Mouse (Mus musculus) brown adipose tissue, adult 24 weeks (tissue): Measurements from ENCODE around the gene Eif4enif1. TPM values are rescaled to one million over a fixed set of nuclear protein-coding genes. Genes with fewer than 3 reads are reported as not detected.
"Not testable (repeated sequence)": the region's sequence is repeated elsewhere in the genome, so short reads cannot be mapped to it uniquely, and the experiment has no call there.

Source experiments
- H3K27ac ChIP-seq: fragments of 200-500 bp; replicated peaks from 2 replicates; pipeline ENCODE4 v1.5.1; 2012; ENCODE audit warnings: low read depth, mild to moderate bottlenecking, low read length
- H3K4me1 ChIP-seq: fragments of 200-500 bp; 2 replicates; pipeline ENCODE4 v1.6.1; 2012; ENCODE audit warnings: low read length, mixed read lengths; ENCODE audit not compliant: control insufficient read depth, insufficient read depth, insufficient read length
- H3K4me3 ChIP-seq: fragments of 200-500 bp; 2 replicates; pipeline ENCODE4 v1.5.1; 2012; ENCODE audit warnings: low read depth, mild to moderate bottlenecking, low read length, moderate library complexity; ENCODE audit not compliant: insufficient read depth
- polyA plus RNA-seq: library from polyadenylated mRNA; stranded (reverse); fragments of >200 nt; gene quantifications from 2 replicates; pipeline ENCODE4 v1.2.4, GENCODE M21; 2012; ENCODE audit not compliant: missing spikeins, insufficient read depth, insufficient read length

The Eif4enif1 gene
- 19.7 and 21.3 TPM in 2 replicates for polyA plus RNA-seq

- H3K4me1 ChIP-seq: no peaks in the 10 kb centered on the region
- peak within 1 kb of the TSS; percentile 99 for H3K27ac ChIP-seq
- H3K4me3 ChIP-seq: peak within 1 kb of the TSS; percentile 83
Measured at GRCm38 (mm10) chr11:3202231-3202701, at the start of gene Eif4enif1. Gene Eif4enif1 (plus strand): TSS chr11:3202392.

- H3K4me3 ChIP-seq, H3K4me1 ChIP-seq, H3K27ac ChIP-seq: not testable (repeated sequence)
Measured at GRCm38 (mm10) chr11:3153666-3154397, 48.4 kb upstream of the Eif4enif1 start.

- H3K27ac ChIP-seq, H3K4me1 ChIP-seq, H3K4me3 ChIP-seq: not testable (repeated sequence)
Measured at GRCm38 (mm10) chr11:3156991-3157390, 45.2 kb upstream of the Eif4enif1 start.

GRCm38 (mm10) chr11:3157996-3158395, 44.2 kb upstream of the Eif4enif1 start:
- H3K27ac ChIP-seq, H3K4me1 ChIP-seq, H3K4me3 ChIP-seq: not testable (repeated sequence)

- H3K4me1 ChIP-seq, H3K4me3 ChIP-seq, H3K27ac ChIP-seq: not testable (repeated sequence)
Measured at GRCm38 (mm10) chr11:3158800-3159199, 43.4 kb upstream of the Eif4enif1 start.

GRCm38 (mm10) chr11:3161370-3161769, 40.8 kb upstream of the Eif4enif1 start:
- H3K4me3 ChIP-seq, H3K4me1 ChIP-seq, H3K27ac ChIP-seq: not testable (repeated sequence)

- not testable (repeated sequence) for H3K4me1 ChIP-seq, H3K4me3 ChIP-seq, H3K27ac ChIP-seq
Measured at GRCm38 (mm10) chr11:3162236-3162897, 39.8 kb upstream of the Eif4enif1 start.

GRCm38 (mm10) chr11:3163122-3163521, 39.1 kb upstream of the Eif4enif1 start:
- H3K4me1 ChIP-seq, H3K4me3 ChIP-seq, H3K27ac ChIP-seq: not testable (repeated sequence)

GRCm38 (mm10) chr11:3163661-3164060, 38.5 kb upstream of the Eif4enif1 start:
- not testable (repeated sequence) for H3K4me1 ChIP-seq, H3K4me3 ChIP-seq, H3K27ac ChIP-seq

GRCm38 (mm10) chr11:3165210-3165782, 36.9 kb upstream of the Eif4enif1 start:
- H3K4me1 ChIP-seq, H3K27ac ChIP-seq, H3K4me3 ChIP-seq: not testable (repeated sequence)

- not testable (repeated sequence) for H3K4me3 ChIP-seq, H3K27ac ChIP-seq, H3K4me1 ChIP-seq
Measured at GRCm38 (mm10) chr11:3166321-3166720, 35.9 kb upstream of the Eif4enif1 start.

- not testable (repeated sequence) for H3K4me1 ChIP-seq, H3K4me3 ChIP-seq, H3K27ac ChIP-seq
Measured at GRCm38 (mm10) chr11:3167129-3167528, 35.1 kb upstream of the Eif4enif1 start.

GRCm38 (mm10) chr11:3167571-3168001, 34.6 kb upstream of the Eif4enif1 start:
- not testable (repeated sequence) for H3K4me1 ChIP-seq, H3K4me3 ChIP-seq, H3K27ac ChIP-seq

- H3K4me1 ChIP-seq, H3K4me3 ChIP-seq, H3K27ac ChIP-seq: not testable (repeated sequence)
Measured at GRCm38 (mm10) chr11:3169042-3169441, 33.1 kb upstream of the Eif4enif1 start.

- H3K4me1 ChIP-seq, H3K27ac ChIP-seq, H3K4me3 ChIP-seq: not testable (repeated sequence)
Measured at GRCm38 (mm10) chr11:3171931-3172330, 30.3 kb upstream of the Eif4enif1 start.
